Mouse (Mus musculus): ENCODE results near the gene Ptpre. TPM values are rescaled to one million over a fixed set of nuclear protein-coding genes. Genes with fewer than 3 reads are reported as not detected.

Gene Ptpre
- polyA plus RNA-seq, 1 experiment, result not detected

- no peak for TF ChIP-seq POLR2A (IDR thresholded peaks at IDR 0.05; ENCODE audit: insufficient read depth, low read depth, low read length)
- no peak for TF ChIP-seq CTCF (IDR thresholded peaks at IDR 0.05; ENCODE audit: insufficient read depth, low read depth, low read length)
- Histone ChIP-seq H3K27ac (ENCODE audit: insufficient read depth, low read depth, low read length) (no peak overlapping the region), H3K4me1 (ENCODE audit: control insufficient read depth, insufficient read depth, low read length) (no peaks in the 10 kb centered on the region; the same call in 1 of the 2 replicates), H3K4me3 (ENCODE audit: insufficient read depth, low read depth, low read length) (peak overlapping the region; percentile 17)
- 65% methylated on average over 18 of the region's 18 CpGs for WGBS
Measured at GRCm38 (mm10) chr7:135651831-135652511, 114.7 kb downstream of the Ptpre start.

DNA sequence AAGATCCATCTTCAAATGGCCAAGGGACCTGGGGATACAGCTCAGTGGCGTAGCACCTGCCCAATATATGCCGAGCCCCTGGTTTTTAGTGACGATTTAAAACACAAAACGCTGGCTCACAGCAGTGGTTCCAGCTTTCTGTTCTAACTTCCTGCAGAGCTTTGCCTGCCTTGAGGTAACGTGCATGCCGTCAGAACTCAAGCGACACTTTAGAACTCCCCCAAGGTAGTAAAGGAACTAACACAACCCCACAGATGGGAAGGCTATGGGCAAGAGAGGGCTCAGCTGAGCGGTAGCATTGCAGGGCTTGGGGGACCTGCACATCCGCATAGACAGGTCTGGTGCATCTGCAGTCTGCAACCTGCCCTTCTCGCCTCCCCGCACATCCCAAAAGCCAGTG, 115.5 kb downstream of the Ptpre start:
- TF ChIP-seq CTCF (IDR thresholded peaks at IDR 0.05; ENCODE audit: insufficient read depth, low read depth, low read length), result no peak
- no peak for TF ChIP-seq POLR2A (IDR thresholded peaks at IDR 0.05; ENCODE audit: insufficient read depth, low read depth, low read length)
- Histone ChIP-seq H3K4me3 (ENCODE audit: insufficient read depth, low read depth, low read length) (no peak overlapping the region; the same call in 1 of the 2 replicates), H3K4me1 (ENCODE audit: control insufficient read depth, insufficient read depth, low read length) (no peaks in the 10 kb centered on the region; the same call in 1 of the 2 replicates), H3K27ac (ENCODE audit: insufficient read depth, low read depth, low read length) (no peak overlapping the region)
- 84% methylated on average over 11 of the region's 11 CpGs for WGBS

GRCm38 (mm10) chr7:135653601-135654000, 116.3 kb downstream of the Ptpre start:
- WGBS, result 90% methylated on average over 7 of the region's 7 CpGs
- H3K27ac ChIP-seq (ENCODE audit: insufficient read depth, low read depth, low read length), result no peak overlapping the region
- H3K4me3 ChIP-seq (ENCODE audit: insufficient read depth, low read depth, low read length), result no peak overlapping the region
- H3K4me1 ChIP-seq (ENCODE audit: control insufficient read depth, insufficient read depth, low read length), result no peaks in the 10 kb centered on the region; the same call in 1 of the 2 replicates
- TF ChIP-seq POLR2A (IDR thresholded peaks at IDR 0.05; ENCODE audit: insufficient read depth, low read depth, low read length), result no peak

- WGBS, result 81% methylated on average over 6 of the region's 6 CpGs
- no peak overlapping the region for H3K4me3 ChIP-seq (ENCODE audit: insufficient read depth, low read depth, low read length)
- no peak overlapping the region for H3K27ac ChIP-seq (ENCODE audit: insufficient read depth, low read depth, low read length)
- no peaks in the 10 kb centered on the region; the same call in 1 of the 2 replicates for H3K4me1 ChIP-seq (ENCODE audit: control insufficient read depth, insufficient read depth, low read length)
- TF ChIP-seq CTCF (IDR thresholded peaks at IDR 0.05; ENCODE audit: insufficient read depth, low read depth, low read length), result no peak
- no peak for TF ChIP-seq POLR2A (IDR thresholded peaks at IDR 0.05; ENCODE audit: insufficient read depth, low read depth, low read length)
Measured at GRCm38 (mm10) chr7:135654288-135654687, 117.0 kb downstream of the Ptpre start.

DNA sequence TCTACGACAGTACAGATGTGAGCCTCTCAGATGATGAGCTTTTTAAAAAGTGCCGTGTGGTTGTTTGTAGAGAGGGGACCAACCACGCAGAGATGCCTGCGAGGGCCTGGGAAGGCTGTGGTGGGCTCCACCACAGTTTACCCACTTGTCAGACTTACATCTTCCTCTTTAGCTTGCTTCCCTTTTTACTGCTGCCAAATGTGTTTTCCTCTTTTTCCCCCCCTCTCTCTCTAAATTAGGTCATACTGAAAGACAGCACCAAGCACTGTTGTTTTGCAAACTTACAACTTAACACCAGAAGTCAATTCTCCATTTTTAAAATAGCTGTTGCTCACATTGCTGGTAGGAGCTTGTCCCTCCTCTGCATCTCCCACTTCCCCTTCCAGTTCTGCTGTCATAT, 117.8 kb downstream of the Ptpre start:
- TF ChIP-seq POLR2A (IDR thresholded peaks at IDR 0.05; ENCODE audit: insufficient read depth, low read depth, low read length) (no peak), CTCF (IDR thresholded peaks at IDR 0.05; ENCODE audit: insufficient read depth, low read depth, low read length) (no peak)
- Histone ChIP-seq H3K4me1 (ENCODE audit: control insufficient read depth, insufficient read depth, low read length) (no peaks in the 10 kb centered on the region; the same call in 1 of the 2 replicates), H3K27ac (ENCODE audit: insufficient read depth, low read depth, low read length) (no peak overlapping the region), H3K4me3 (ENCODE audit: insufficient read depth, low read depth, low read length) (no peak overlapping the region)
- WGBS, result 86% methylated on average over 4 of the region's 4 CpGs

DNA sequence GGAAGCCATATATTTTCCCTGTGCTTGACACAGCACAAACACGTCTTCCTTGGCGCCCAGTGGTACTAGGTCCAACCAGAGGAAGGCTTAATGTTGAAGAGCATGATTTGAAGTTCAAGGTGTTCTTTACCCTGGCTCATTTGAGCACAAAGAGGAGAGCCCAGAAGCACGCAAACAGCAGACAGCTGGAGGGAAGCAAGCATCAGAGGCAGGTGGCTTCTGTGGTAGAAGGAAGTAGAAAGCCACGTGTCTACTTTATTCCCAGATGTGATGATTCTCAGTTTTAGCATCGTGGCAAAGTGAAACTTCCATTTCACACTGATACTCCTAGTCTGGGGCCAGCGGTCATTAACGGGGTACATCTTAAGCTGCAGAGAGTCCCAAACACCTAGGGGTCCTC, 120.9 kb downstream of the Ptpre start:
- no peak overlapping the region for H3K4me3 ChIP-seq (ENCODE audit: insufficient read depth, low read depth, low read length)
- WGBS, result 93% methylated on average over 7 of the region's 7 CpGs
- TF ChIP-seq CTCF (IDR thresholded peaks at IDR 0.05; ENCODE audit: insufficient read depth, low read depth, low read length) (no peak), POLR2A (IDR thresholded peaks at IDR 0.05; ENCODE audit: insufficient read depth, low read depth, low read length) (no peak)
- no peak overlapping the region for H3K27ac ChIP-seq (ENCODE audit: insufficient read depth, low read depth, low read length)
- H3K4me1 ChIP-seq (ENCODE audit: control insufficient read depth, insufficient read depth, low read length), result no peaks in the 10 kb centered on the region; the same call in 1 of the 2 replicates

DNA sequence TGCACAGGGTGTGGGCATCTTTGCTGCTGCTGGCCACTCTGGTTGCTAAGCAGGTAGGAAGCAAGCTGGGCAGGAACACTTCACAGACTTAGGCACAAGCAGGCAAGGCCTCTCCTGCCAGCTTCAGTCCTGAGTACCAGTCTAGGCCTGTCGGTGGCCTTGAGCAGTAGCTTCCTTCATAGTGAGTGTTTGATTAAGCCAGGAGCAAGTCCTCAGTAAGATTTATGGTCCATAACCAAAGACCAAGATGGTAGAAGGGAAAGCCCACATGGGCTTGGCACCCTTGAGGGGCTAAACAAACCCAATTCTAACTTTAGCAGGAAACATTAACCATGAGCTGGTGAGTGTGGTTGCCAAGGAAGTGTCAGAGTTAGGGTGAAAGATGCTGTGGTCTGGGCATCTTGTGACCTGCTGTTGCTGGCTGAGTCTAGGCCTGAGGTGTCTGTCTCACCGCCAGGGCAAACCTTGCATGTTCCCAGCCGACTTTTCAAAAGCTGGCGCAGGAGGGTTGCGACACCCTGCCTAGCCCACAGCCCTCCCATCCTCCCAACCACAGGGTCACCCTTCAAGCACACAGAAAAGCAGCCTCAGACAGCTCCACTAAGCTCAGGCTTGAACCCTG, 122.1 kb downstream of the Ptpre start:
- H3K27ac ChIP-seq (ENCODE audit: insufficient read depth, low read depth, low read length), result no peak overlapping the region
- 89% methylated on average over 5 of the region's 5 CpGs for WGBS
- no peak overlapping the region for H3K4me3 ChIP-seq (ENCODE audit: insufficient read depth, low read depth, low read length)
- no peaks in the 10 kb centered on the region; the same call in 1 of the 2 replicates for H3K4me1 ChIP-seq (ENCODE audit: control insufficient read depth, insufficient read depth, low read length)
- TF ChIP-seq POLR2A (IDR thresholded peaks at IDR 0.05; ENCODE audit: insufficient read depth, low read depth, low read length) (no peak), CTCF (IDR thresholded peaks at IDR 0.05; ENCODE audit: insufficient read depth, low read depth, low read length) (no peak)

DNA sequence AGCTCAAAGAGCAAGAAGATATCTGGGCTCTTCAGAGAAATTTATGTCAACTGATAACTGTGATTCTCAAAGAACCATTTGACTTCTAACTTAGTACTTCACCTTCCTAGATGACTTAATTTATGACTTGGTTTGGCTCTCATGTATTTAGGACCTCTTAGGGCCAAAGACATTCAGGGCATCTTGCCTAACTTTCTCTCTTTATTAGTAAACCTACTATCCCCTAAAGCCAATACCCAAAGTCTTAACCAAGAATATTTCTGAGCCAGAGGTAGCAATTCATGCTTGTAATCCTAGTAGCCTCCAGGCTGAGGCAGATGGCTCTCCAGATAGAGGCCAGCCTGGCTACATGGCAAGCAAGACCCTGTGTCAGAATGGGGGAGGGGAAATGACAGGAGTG, 123.0 kb downstream of the Ptpre start:
- no peak overlapping the region for H3K4me3 ChIP-seq (ENCODE audit: insufficient read depth, low read depth, low read length)
- TF ChIP-seq CTCF (IDR thresholded peaks at IDR 0.05; ENCODE audit: insufficient read depth, low read depth, low read length) (no peak), POLR2A (IDR thresholded peaks at IDR 0.05; ENCODE audit: insufficient read depth, low read depth, low read length) (no peak)
- no peak overlapping the region for H3K27ac ChIP-seq (ENCODE audit: insufficient read depth, low read depth, low read length)
- H3K4me1 ChIP-seq (ENCODE audit: control insufficient read depth, insufficient read depth, low read length), result no peaks in the 10 kb centered on the region

- H3K27ac ChIP-seq (ENCODE audit: insufficient read depth, low read depth, low read length), result no peak overlapping the region
- 0 out of 2 replicates have a peak, but pooled peaks cover 3% of the 10 kb centered on the region for H3K4me1 ChIP-seq (ENCODE audit: control insufficient read depth, insufficient read depth, low read length)
- 88% methylated on average over 7 of the region's 7 CpGs for WGBS
- TF ChIP-seq CTCF (IDR thresholded peaks at IDR 0.05; ENCODE audit: insufficient read depth, low read depth, low read length), result no peak
- no peak overlapping the region for H3K4me3 ChIP-seq (ENCODE audit: insufficient read depth, low read depth, low read length)
Measured at GRCm38 (mm10) chr7:135664211-135664610, 126.9 kb downstream of the Ptpre start.

All from olfactory bulb, adult 2 months (tissue).